Mouse (Mus musculus): ENCODE measurements around the gene Polg.

GRCm38 (mm10) chr7:79470718-79471117 lies 4.6 kb upstream of the Polg start:
- TF ChIP-seq CTCF (IDR thresholded peaks at IDR 0.05; ENCODE audit: borderline replicate concordance, insufficient read depth, low read depth, low read length) (no peak), POLR2A (IDR thresholded peaks at IDR 0.05; ENCODE audit: borderline replicate concordance, insufficient read depth, low read length) (no peak)
